Mouse (Mus musculus): ENCODE data around the gene Zfp872.
"Not testable (repeated sequence)": the region's sequence is repeated elsewhere in the genome, so short reads cannot be mapped to it uniquely, and the experiment has no call there.

Zfp872 gene

GRCm38 (mm10) chr9:22169327-22169726 is 18.6 kb upstream of the Zfp872 start:
- no peak for DNase-seq (ENCODE audit: low spot score in 2 of 2)

GRCm38 (mm10) chr9:22172318-22172717 is 15.6 kb upstream of the Zfp872 start:
- no peak for DNase-seq (ENCODE audit: low spot score in 2 of 2)

GRCm38 (mm10) chr9:22196412-22196811 is 8.5 kb downstream of the Zfp872 start:
- DNase-seq (ENCODE audit: low spot score in 2 of 2), result no peak

- DNase-seq (ENCODE audit: low spot score in 2 of 2), result no peak
These were observed 25.9 kb downstream of the Zfp872 start for GRCm38 (mm10) chr9:22213785-22214194.

GRCm38 (mm10) chr9:22214549-22214948 is 26.7 kb downstream of the Zfp872 start:
- DNase-seq (ENCODE audit: low spot score in 2 of 2), result no peak

GRCm38 (mm10) chr9:22216705-22217104 is 28.8 kb downstream of the Zfp872 start:
- no peak for DNase-seq (ENCODE audit: low spot score in 2 of 2)

GRCm38 (mm10) chr9:22217858-22218493 is 30.1 kb downstream of the Zfp872 start:
- no peak for DNase-seq (ENCODE audit: low spot score in 2 of 2)

- DNase-seq (ENCODE audit: low spot score in 2 of 2), result no peak
These were observed 36.2 kb downstream of the Zfp872 start for GRCm38 (mm10) chr9:22224066-22224465.

GRCm38 (mm10) chr9:22224536-22225503 is 36.9 kb downstream of the Zfp872 start:
- DNase-seq (ENCODE audit: low spot score in 2 of 2), result peak in 1 of 2 experiments; percentile 22

GRCm38 (mm10) chr9:22225581-22226388 is 37.9 kb downstream of the Zfp872 start, which contains the start of gene Zfp809:
Gene Zfp809, plus strand, starts transcription at chr9:22225714.
- DNase-seq (ENCODE audit: low spot score in 2 of 2), result peak; percentile 99

- DNase-seq (ENCODE audit: low spot score in 2 of 2), result not testable (repeated sequence)
These were observed 38.4 kb downstream of the Zfp872 start for GRCm38 (mm10) chr9:22226389-22226673.

GRCm38 (mm10) chr9:22226846-22227245 is 39.0 kb downstream of the Zfp872 start:
- no peak for DNase-seq (ENCODE audit: low spot score in 2 of 2)

- DNase-seq (ENCODE audit: low spot score in 2 of 2), result no peak
These were observed 41.6 kb downstream of the Zfp872 start for GRCm38 (mm10) chr9:22229386-22230026.

- no peak for DNase-seq (ENCODE audit: low spot score in 2 of 2)
These were observed 42.2 kb downstream of the Zfp872 start for GRCm38 (mm10) chr9:22230061-22230460.

- DNase-seq (ENCODE audit: low spot score in 2 of 2), result no peak
These were observed 42.7 kb downstream of the Zfp872 start for GRCm38 (mm10) chr9:22230556-22230955.

GRCm38 (mm10) chr9:22240001-22240400 is 52.1 kb downstream of the Zfp872 start:
- no peak for DNase-seq (ENCODE audit: low spot score in 2 of 2)

- DNase-seq (ENCODE audit: low spot score in 2 of 2), result no peak
These were observed 56.4 kb downstream of the Zfp872 start for GRCm38 (mm10) chr9:22244242-22244641.
